Mouse (Mus musculus) midbrain, embryonic 11.5 days (tissue): ENCODE measurements around the gene Gm13278. TPM values are rescaled to one million over a fixed set of nuclear protein-coding genes. Genes with fewer than 3 reads are reported as not detected.
A peak's percentile ranks its signal among the peaks of the same experiment; 100 is the strongest.
"Not testable (repeated sequence)": the region's sequence is repeated elsewhere in the genome, so short reads cannot be mapped to it uniquely, and the experiment has no call there.

Experiments
- ATAC-seq: fragments of 200-750 bp; cut with Nextera tagmentation; 2 replicates; pipeline ENCODE4 v1.8.0; 2017; ENCODE audit warnings: moderate TSS enrichment, moderate library complexity; ENCODE audit not compliant: low FRiP score
- DNase-seq: peaks from one replicate; pipeline ENCODE4 v3.0.0; 2015; ENCODE audit warnings: low spot score; ENCODE audit errors: missing footprints
- H3K27ac ChIP-seq: fragments of 300-500 bp; sonication (generic); 2 replicates; pipeline ENCODE4 v1.5.1; 2014; ENCODE audit warnings: low read depth, low read length
- H3K27me3 ChIP-seq: fragments of 300-500 bp; sonication (generic); 2 replicates; pipeline ENCODE4 v1.6.1; 2014; ENCODE audit warnings: mild to moderate bottlenecking, low read length, moderate library complexity, mixed read lengths; ENCODE audit not compliant: control insufficient read depth, insufficient read depth
- H3K36me3 ChIP-seq: fragments of 300-500 bp; sonication (generic); 2 replicates; pipeline ENCODE4 v1.6.1; 2014; ENCODE audit warnings: mild to moderate bottlenecking, low read length, moderate library complexity, mixed read lengths; ENCODE audit not compliant: control insufficient read depth, insufficient read depth
- H3K4me1 ChIP-seq: fragments of 300-500 bp; sonication (generic); 2 replicates; pipeline ENCODE4 v1.6.1; 2014; ENCODE audit warnings: low read length; ENCODE audit not compliant: control insufficient read depth, insufficient read depth
- H3K4me2 ChIP-seq: fragments of 300-500 bp; sonication (generic); 2 replicates; pipeline ENCODE4 v1.6.1; 2014; ENCODE audit warnings: mild to moderate bottlenecking, moderate library complexity
- H3K4me3 ChIP-seq: fragments of 300-500 bp; sonication (generic); 2 replicates; pipeline ENCODE4 v1.5.1; 2014; ENCODE audit warnings: low read depth, low read length
- H3K9ac ChIP-seq: fragments of 300-500 bp; sonication (generic); 2 replicates; pipeline ENCODE4 v1.6.1; 2014; ENCODE audit warnings: low read length
- H3K9me3 ChIP-seq: fragments of 300-500 bp; sonication (generic); 2 replicates; pipeline ENCODE4 v1.6.1; 2016; ENCODE audit warnings: low read length; ENCODE audit not compliant: control insufficient read depth
- WGBS: fragments of 180-500 bp; shearing (Covaris S2); extraction: QIAGEN DNeasy Blood & Tissue Kit; methylation state at CpG from one replicate; pipeline ENCODE4 v1.1.7; 2014; 5-methylcytosine and 5-hydroxymethylcytosine counted together
- polyA plus RNA-seq: library from polyadenylated mRNA; unstranded; fragments of >200 nt; fragmentation: Nextera tagmentation; extraction: Ambion mirVana; gene quantifications from 2 replicates; pipeline ENCODE4 v1.2.1, GENCODE M21; 2014

Gene Gm13278
- polyA plus RNA-seq, 1 experiment from 2014 or later = not detected

DNA sequence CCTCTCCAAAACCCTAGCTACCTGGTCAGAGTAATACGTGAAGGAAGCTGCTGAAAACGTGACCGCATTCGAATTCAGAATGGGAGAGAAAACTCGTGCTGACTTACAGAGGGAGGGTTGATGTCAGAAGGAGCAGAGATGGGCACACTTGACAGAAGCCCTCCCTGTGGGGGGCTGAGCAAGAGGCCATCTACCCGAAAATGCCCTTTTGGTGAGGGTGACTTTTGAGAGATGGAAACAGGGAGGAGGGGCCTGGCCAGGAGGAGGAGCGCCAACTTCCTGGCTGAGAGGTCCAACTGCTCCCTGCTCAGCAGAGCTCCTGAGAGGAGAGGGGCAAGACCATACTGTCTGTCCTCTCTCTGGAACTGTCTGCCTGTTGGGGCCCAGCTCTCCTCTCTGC is 9.5 kb upstream of the Gm13278 start, which contains the start of gene Ifnz:
Gene Ifnz (plus strand): TSS at position 301 of the 400 bp plus-strand sequence.
- peak within 1 kb of the TSS; percentile 23; the same call in 1 of the 2 replicates for H3K4me2 ChIP-seq
- not testable (repeated sequence) for H3K27me3 ChIP-seq, H3K4me1 ChIP-seq, H3K27ac ChIP-seq, H3K36me3 ChIP-seq, ATAC-seq, DNase-seq, H3K4me3 ChIP-seq, H3K9me3 ChIP-seq, H3K9ac ChIP-seq
- 19% methylated on average over 3 of the region's 7 CpGs for WGBS

DNA sequence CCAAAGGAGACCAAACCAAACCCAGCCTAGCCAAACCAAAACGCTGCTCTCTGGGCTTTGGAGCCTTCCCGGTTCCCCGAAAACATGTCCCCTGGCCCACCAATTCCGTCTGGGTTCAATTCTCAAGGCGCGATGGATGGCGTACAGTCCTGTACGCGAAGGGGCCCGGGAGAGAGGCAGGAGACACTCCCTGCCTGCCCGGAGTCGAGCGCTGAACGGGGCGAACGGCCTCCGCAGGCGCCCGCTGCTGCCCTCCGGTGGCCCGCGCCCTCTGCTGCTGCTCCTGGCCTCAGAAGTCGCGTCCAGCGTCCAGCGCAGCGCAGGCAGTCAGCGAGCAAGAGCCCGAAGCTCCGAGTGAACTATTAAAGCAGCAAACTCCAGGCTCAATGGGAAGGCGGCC is 9.0 kb upstream of the Gm13278 start:
- ATAC-seq, H3K4me1 ChIP-seq, DNase-seq, H3K36me3 ChIP-seq, H3K9ac ChIP-seq, H3K4me3 ChIP-seq, H3K27me3 ChIP-seq, H3K27ac ChIP-seq, H3K9me3 ChIP-seq: not testable (repeated sequence)
- WGBS = 3% methylated on average over 7 of the region's 31 CpGs
- peak overlapping the region; percentile 23; the same call in 1 of the 2 replicates for H3K4me2 ChIP-seq

DNA sequence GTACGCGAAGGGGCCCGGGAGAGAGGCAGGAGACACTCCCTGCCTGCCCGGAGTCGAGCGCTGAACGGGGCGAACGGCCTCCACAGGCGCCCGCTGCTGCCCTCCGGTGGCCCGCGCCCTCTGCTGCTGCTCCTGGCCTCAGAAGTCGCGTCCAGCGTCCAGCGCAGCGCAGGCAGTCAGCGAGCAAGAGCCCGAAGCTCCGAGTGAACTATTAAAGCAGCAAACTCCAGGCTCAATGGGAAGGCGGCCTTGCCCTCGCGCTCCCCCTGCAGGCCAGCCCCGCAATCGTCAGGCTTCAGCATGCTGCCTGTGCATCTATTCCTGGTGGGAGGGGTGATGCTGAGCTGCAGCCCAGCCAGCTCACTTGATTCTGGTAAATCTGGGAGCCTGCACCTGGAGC is 5.9 kb upstream of the Gm13278 start, which contains the start of gene Gm13276:
Gene Gm13276 (plus strand): TSS at position 301 of the 400 bp plus-strand sequence.
- not testable (repeated sequence) for H3K36me3 ChIP-seq, H3K4me1 ChIP-seq, ATAC-seq, H3K9me3 ChIP-seq, H3K9ac ChIP-seq, H3K4me3 ChIP-seq, H3K4me2 ChIP-seq, H3K27me3 ChIP-seq, DNase-seq, H3K27ac ChIP-seq
- no CpG with 5 or more reads among the region's 27 CpGs for WGBS

DNA sequence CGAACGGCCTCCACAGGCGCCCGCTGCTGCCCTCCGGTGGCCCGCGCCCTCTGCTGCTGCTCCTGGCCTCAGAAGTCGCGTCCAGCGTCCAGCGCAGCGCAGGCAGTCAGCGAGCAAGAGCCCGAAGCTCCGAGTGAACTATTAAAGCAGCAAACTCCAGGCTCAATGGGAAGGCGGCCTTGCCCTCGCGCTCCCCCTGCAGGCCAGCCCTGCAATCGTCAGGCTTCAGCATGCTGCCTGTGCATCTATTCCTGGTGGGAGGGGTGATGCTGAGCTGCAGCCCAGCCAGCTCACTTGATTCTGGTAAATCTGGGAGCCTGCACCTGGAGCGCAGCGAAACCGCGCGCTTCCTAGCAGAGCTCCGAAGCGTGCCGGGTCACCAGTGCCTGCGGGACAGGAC is 2.9 kb upstream of the Gm13278 start, which contains the start of gene Gm13277:
Gene Gm13277 (plus strand): TSS at position 231 of the 400 bp plus-strand sequence.
- H3K4me1 ChIP-seq, H3K36me3 ChIP-seq, H3K4me2 ChIP-seq, H3K27ac ChIP-seq, H3K27me3 ChIP-seq, H3K9me3 ChIP-seq, DNase-seq, H3K9ac ChIP-seq, ATAC-seq, H3K4me3 ChIP-seq: not testable (repeated sequence)
- 0% methylated on average over 1 of the region's 28 CpGs for WGBS

DNA sequence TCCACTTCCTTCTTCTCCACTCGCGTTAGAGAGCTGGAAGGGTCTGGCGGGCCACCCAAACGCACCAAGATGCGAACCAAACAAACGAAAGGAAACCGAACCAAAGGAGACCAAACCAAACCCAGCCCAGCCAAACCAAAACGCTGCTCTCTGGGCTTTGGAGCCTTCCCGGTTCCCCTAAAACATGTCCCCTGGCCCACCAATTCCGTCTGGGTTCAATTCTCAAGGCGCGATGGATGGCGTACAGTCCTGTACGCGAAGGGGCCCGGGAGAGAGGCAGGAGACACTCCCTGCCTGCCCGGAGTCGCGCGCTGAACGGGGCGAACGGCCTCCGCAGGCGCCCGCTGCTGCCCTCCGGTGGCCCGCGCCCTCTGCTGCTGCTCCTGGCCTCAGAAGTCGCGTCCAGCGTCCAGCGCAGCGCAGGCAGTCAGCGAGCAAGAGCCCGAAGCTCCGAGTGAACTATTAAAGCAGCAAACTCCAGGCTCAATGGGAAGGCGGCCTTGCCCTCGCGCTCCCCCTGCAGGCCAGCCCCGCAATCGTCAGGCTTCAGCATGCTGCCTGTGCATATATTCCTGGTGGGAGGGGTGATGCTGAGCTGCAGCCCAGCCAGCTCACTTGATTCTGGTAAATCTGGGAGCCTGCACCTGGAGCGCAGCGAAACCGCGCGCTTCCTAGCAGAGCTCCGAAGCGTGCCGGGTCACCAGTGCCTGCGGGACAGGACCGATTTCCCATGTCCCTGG is 2.8 kb downstream of the Gm13278 start, which contains the start of gene Gm13275:
Gene Gm13275 (plus strand): TSS at position 552 of the 740 bp plus-strand sequence.
- H3K36me3 ChIP-seq, DNase-seq, H3K9ac ChIP-seq, ATAC-seq, H3K27me3 ChIP-seq, H3K4me2 ChIP-seq, H3K27ac ChIP-seq, H3K4me3 ChIP-seq, H3K4me1 ChIP-seq, H3K9me3 ChIP-seq: not testable (repeated sequence)
- 0% methylated on average over 5 of the region's 52 CpGs for WGBS

DNA sequence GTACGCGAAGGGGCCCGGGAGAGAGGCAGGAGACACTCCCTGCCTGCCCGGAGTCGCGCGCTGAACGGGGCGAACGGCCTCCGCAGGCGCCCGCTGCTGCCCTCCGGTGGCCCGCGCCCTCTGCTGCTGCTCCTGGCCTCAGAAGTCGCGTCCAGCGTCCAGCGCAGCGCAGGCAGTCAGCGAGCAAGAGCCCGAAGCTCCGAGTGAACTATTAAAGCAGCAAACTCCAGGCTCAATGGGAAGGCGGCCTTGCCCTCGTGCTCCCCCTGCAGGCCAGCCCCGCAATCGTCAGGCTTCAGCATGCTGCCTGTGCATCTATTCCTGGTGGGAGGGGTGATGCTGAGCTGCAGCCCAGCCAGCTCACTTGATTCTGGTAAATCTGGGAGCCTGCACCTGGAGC is 5.7 kb downstream of the Gm13278 start, which contains the start of gene Gm13279:
Gene Gm13279 (plus strand): TSS at position 301 of the 400 bp plus-strand sequence.
- WGBS = no CpG with 5 or more reads among the region's 28 CpGs
- not testable (repeated sequence) for H3K4me2 ChIP-seq, H3K9ac ChIP-seq, H3K4me1 ChIP-seq, H3K4me3 ChIP-seq, H3K27me3 ChIP-seq, H3K27ac ChIP-seq, DNase-seq, H3K36me3 ChIP-seq, ATAC-seq, H3K9me3 ChIP-seq

DNA sequence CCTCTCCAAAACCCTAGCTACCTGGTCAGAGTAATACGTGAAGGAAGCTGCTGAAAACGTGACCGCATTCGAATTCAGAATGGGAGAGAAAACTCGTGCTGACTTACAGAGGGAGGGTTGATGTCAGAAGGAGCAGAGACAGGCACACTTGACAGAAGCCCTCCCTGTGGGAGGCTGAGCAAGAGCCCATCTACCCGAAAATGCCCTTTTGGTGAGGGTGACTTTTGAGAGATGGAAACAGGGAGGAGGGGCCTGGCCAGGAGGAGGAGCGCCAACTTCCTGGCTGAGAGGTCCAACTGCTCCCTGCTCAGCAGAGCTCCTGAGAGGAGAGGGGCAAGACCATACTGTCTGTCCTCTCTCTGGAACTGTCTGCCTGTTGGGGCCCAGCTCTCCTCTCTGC is 8.0 kb downstream of the Gm13278 start, which contains the start of gene Gm13285:
Gene Gm13285 (plus strand): TSS at position 301 of the 400 bp plus-strand sequence.
- not testable (repeated sequence) for H3K4me3 ChIP-seq, H3K27ac ChIP-seq, ATAC-seq, H3K4me2 ChIP-seq, H3K27me3 ChIP-seq, DNase-seq, H3K36me3 ChIP-seq, H3K4me1 ChIP-seq, H3K9ac ChIP-seq, H3K9me3 ChIP-seq
- WGBS = 7% methylated on average over 3 of the region's 7 CpGs

DNA sequence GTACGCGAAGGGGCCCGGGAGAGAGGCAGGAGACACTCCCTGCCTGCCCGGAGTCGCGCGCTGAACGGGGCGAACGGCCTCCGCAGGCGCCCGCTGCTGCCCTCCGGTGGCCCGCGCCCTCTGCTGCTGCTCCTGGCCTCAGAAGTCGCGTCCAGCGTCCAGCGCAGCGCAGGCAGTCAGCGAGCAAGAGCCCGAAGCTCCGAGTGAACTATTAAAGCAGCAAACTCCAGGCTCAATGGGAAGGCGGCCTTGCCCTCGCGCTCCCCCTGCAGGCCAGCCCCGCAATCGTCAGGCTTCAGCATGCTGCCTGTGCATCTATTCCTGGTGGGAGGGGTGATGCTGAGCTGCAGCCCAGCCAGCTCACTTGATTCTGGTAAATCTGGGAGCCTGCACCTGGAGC is 11.6 kb downstream of the Gm13278 start, which contains the start of gene Gm13287:
Gene Gm13287 (plus strand): TSS at position 301 of the 400 bp plus-strand sequence.
- H3K27ac ChIP-seq, H3K9me3 ChIP-seq, ATAC-seq, H3K4me1 ChIP-seq, DNase-seq, H3K27me3 ChIP-seq, H3K36me3 ChIP-seq, H3K9ac ChIP-seq, H3K4me2 ChIP-seq, H3K4me3 ChIP-seq: not testable (repeated sequence)
- WGBS = no CpG with 5 or more reads among the region's 29 CpGs

DNA sequence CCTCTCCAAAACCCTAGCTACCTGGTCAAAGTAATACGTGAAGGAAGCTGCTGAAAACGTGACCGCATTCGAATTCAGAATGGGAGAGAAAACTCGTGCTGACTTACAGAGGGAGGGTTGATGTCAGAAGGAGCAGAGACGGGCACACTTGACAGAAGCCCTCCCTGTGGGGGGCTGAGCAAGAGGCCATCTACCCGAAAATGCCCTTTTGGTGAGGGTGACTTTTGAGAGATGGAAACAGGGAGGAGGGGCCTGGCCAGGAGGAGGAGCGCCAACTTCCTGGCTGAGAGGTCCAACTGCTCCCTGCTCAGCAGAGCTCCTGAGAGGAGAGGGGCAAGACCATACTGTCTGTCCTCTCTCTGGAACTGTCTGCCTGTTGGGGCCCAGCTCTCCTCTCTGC is 13.9 kb downstream of the Gm13278 start, which contains the start of gene Gm13288:
Gene Gm13288 (plus strand): TSS at position 301 of the 400 bp plus-strand sequence.
- no CpG with 5 or more reads among the region's 8 CpGs for WGBS
- DNase-seq, H3K27ac ChIP-seq, H3K9ac ChIP-seq, H3K4me2 ChIP-seq, H3K9me3 ChIP-seq, H3K4me3 ChIP-seq, H3K36me3 ChIP-seq, H3K4me1 ChIP-seq, ATAC-seq, H3K27me3 ChIP-seq: not testable (repeated sequence)
